Mouse (Mus musculus) stomach, postnatal 0 days (tissue): ENCODE results near the gene Zmym2. TPM values are rescaled to one million over a fixed set of nuclear protein-coding genes. Genes with fewer than 3 reads are reported as not detected.
"Not testable (repeated sequence)": the region's sequence is repeated elsewhere in the genome, so short reads cannot be mapped to it uniquely, and the experiment has no call there.

Source experiments
- ATAC-seq: fragments of 200-750 bp; cut with Nextera tagmentation; 2 replicates; pipeline ENCODE4 v1.8.0; 2017; ENCODE audit not compliant: low FRiP score, low TSS enrichment
- DNase-seq: peaks from one replicate; pipeline ENCODE4 v3.0.0-alpha.2; 2016; ENCODE audit warnings: low spot score
- H3K27ac ChIP-seq: fragments of 300-500 bp; sonication (generic); replicated peaks from 2 replicates; pipeline ENCODE4 v1.5.1; 2014; ENCODE audit warnings: mild to moderate bottlenecking, control low read depth
- H3K27me3 ChIP-seq: fragments of 300-500 bp; sonication (generic); 2 replicates; pipeline ENCODE4 v1.6.1; 2014; ENCODE audit warnings: low read length; ENCODE audit not compliant: control insufficient read depth, insufficient read depth
- H3K36me3 ChIP-seq: fragments of 300-500 bp; sonication (generic); 2 replicates; pipeline ENCODE4 v1.6.1; 2014; ENCODE audit warnings: low read length, mixed read lengths; ENCODE audit not compliant: control insufficient read depth, insufficient read depth
- H3K4me1 ChIP-seq: fragments of 300-500 bp; sonication (generic); replicated peaks from 2 replicates; pipeline ENCODE4 v1.6.1; 2014; ENCODE audit warnings: antibody characterized with exemption; ENCODE audit not compliant: control insufficient read depth, insufficient read depth
- H3K4me2 ChIP-seq: fragments of 300-500 bp; sonication (generic); replicated peaks from 2 replicates; pipeline ENCODE4 v1.6.1; 2014; ENCODE audit warnings: low read depth, mild to moderate bottlenecking, control low read depth, moderate library complexity
- H3K4me3 ChIP-seq: fragments of 300-500 bp; sonication (generic); 2 replicates; pipeline ENCODE4 v1.5.1; 2014; ENCODE audit warnings: low read depth, low read length, control low read depth
- H3K9ac ChIP-seq: fragments of 300-500 bp; sonication (generic); 2 replicates; pipeline ENCODE4 v1.6.1; 2014; ENCODE audit warnings: mild to moderate bottlenecking, low read length, control low read depth, mixed read lengths
- H3K9me3 ChIP-seq: fragments of 300-500 bp; sonication (generic); 2 replicates; pipeline ENCODE4 v1.6.1; 2016; ENCODE audit warnings: low read length; ENCODE audit not compliant: control insufficient read depth
- CTCF ChIP-seq: IDR thresholded peaks from 2 replicates; pipeline ENCODE4 v1.5.1; 2016; ENCODE audit warnings: antibody characterized with exemption, low read depth, mild to moderate bottlenecking, moderate library complexity
- EP300 ChIP-seq: optimal IDR thresholded peaks from 2 replicates; pipeline ENCODE3; 2016; ENCODE audit warnings: antibody characterized with exemption
- WGBS: fragments of 180-500 bp; shearing (Covaris S2); extraction: QIAGEN DNeasy Blood & Tissue Kit; methylation state at CpG from one replicate; pipeline ENCODE4 v1.1.7; 2014; 5-methylcytosine and 5-hydroxymethylcytosine counted together
- polyA plus RNA-seq: library from polyadenylated mRNA; unstranded; fragments of >200 nt; fragmentation: Nextera tagmentation; extraction: Ambion mirVana; gene quantifications from 2 replicates; pipeline ENCODE4 v1.2.1, GENCODE M21; 2015

Zmym2 gene
- 11.1 and 11.3 TPM in 2 replicates for polyA plus RNA-seq

- peak; percentile 25 for ATAC-seq
- peak within 1 kb of the TSS; percentile 68 for H3K4me2 ChIP-seq
- H3K27me3 ChIP-seq, H3K4me1 ChIP-seq, H3K36me3 ChIP-seq, H3K9me3 ChIP-seq: not testable (repeated sequence)
- DNase-seq: peak; percentile 82
- peak; percentile 68 for TF ChIP-seq CTCF
- H3K4me3 ChIP-seq: peak within 1 kb of the TSS; percentile 86
- under 1% methylated on average over 32 of the region's 87 CpGs for WGBS
- peak within 1 kb of the TSS; percentile 96 for H3K9ac ChIP-seq
- H3K27ac ChIP-seq: peak within 1 kb of the TSS; percentile 100
Observed at GRCm38 (mm10) chr14:56886594-56887513, at the start of gene Zmym2. TSS of gene Zmym2 (plus strand) at chr14:56886653.

DNA sequence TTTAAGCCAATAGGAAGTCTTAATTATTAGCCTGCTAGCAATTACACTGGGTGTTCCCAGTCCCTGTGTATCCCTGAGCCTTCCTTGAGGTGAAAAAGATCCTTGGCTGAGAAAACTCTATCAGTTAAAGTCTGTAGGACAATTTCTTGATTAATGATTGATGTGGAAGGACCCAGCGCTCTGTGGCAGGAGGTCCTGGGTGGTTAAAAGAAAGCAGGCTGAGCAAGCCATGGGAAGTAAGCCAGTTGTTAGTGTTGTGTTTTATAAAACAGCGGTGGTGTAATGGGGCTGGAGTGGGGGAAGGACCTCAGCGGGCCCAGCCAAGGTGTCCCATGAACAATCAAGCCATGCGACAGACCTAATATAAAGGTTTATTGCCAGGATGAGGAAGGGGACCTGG, 42.4 kb upstream of the Zmym2 start:
- Histone ChIP-seq H3K4me3 (no peak overlapping the region), H3K9me3 (no peaks in the 10 kb centered on the region), H3K27me3 (no peaks in the 10 kb centered on the region), H3K9ac (no peak overlapping the region), H3K4me2 (no peak overlapping the region), H3K27ac (no peak overlapping the region), H3K4me1 (no peaks in the 10 kb centered on the region), H3K36me3 (no peaks in the 10 kb centered on the region)
- TF ChIP-seq EP300 (no peak), CTCF (no peak)
- WGBS: 48% methylated on average over 4 of the region's 4 CpGs
- DNase-seq (no peak), ATAC-seq (no peak)

DNA sequence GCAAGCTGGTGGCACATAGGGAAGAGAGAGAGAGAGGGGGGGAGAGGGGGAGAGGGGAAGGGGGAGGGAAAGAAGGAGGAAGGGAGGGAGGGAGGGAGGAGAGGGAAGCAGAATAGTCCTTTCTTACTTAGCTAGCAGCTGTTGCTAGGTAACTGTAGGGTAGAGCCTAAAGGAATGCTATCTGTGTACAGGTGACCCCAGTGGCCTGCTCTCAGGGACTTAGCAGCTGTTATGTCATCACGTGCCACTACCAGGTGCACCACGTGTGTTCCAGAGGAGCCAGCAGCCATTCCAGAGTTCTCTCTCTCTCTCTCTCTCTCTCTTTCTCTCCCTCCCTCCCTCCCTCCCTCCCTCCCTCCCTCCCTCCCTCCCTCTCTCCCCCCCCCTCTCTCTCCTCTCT, 41.9 kb upstream of the Zmym2 start:
- DNase-seq: no peak
- Histone ChIP-seq H3K36me3 (no peaks in the 10 kb centered on the region), H3K4me2 (no peak overlapping the region), H3K9ac (no peak overlapping the region), H3K4me3 (no peak overlapping the region), H3K9me3 (no peaks in the 10 kb centered on the region), H3K27me3 (no peaks in the 10 kb centered on the region), H3K27ac (no peak overlapping the region), H3K4me1 (no peaks in the 10 kb centered on the region)
- TF ChIP-seq CTCF (no peak), EP300 (no peak)
- ATAC-seq: peak; percentile 60; the same call in 1 of the 2 replicates
- WGBS: 19% methylated on average over 2 of the region's 2 CpGs

DNA sequence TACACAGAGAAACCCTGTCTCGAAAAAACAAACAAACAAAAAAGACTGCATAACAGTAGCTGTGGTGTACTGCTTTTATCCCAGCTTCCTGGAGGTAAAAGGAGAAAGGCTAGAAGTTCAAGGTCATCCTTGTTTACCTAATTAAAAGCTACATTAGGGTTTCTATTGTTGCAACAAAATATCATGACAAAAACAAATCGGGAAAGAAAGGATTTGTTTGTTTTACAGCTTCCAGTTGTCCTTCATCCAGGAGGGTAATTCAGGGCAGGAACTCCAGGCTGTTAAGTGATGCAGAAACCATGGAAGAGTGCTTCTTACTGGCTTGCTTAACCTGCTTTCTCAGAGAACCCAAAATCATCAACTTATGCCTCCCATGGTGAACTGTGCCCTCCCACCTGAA, 38.1 kb upstream of the Zmym2 start:
- no peaks in the 10 kb centered on the region for H3K27me3 ChIP-seq
- DNase-seq (no peak), ATAC-seq (no peak)
- H3K27ac ChIP-seq: no peak overlapping the region
- H3K9ac ChIP-seq: no peak overlapping the region
- H3K4me1 ChIP-seq: no peaks in the 10 kb centered on the region
- no peak overlapping the region for H3K4me2 ChIP-seq
- WGBS: 39% methylated on average over 2 of the region's 2 CpGs
- no peak overlapping the region for H3K4me3 ChIP-seq
- H3K9me3 ChIP-seq: no peaks in the 10 kb centered on the region
- no peaks in the 10 kb centered on the region for H3K36me3 ChIP-seq
- no peak for TF ChIP-seq CTCF
- no peak for TF ChIP-seq EP300

- H3K4me3 ChIP-seq: no peak overlapping the region
- H3K27me3 ChIP-seq: no peaks in the 10 kb centered on the region
- H3K4me1 ChIP-seq: no peaks in the 10 kb centered on the region
- no peak overlapping the region for H3K27ac ChIP-seq
- 49% methylated on average over 2 of the region's 2 CpGs for WGBS
- TF ChIP-seq EP300 (no peak), CTCF (no peak)
- 0 out of 2 replicates have a peak, but pooled peaks cover 2% of the 10 kb centered on the region for H3K9me3 ChIP-seq
- no peak overlapping the region for H3K9ac ChIP-seq
- no peak overlapping the region for H3K4me2 ChIP-seq
- ATAC-seq (0 out of 2 replicates have a peak, but pooled peaks have one; percentile 35), DNase-seq (peak; percentile 19)
- no peaks in the 10 kb centered on the region for H3K36me3 ChIP-seq
Observed at GRCm38 (mm10) chr14:56849681-56850080, 36.8 kb upstream of the Zmym2 start.

DNA sequence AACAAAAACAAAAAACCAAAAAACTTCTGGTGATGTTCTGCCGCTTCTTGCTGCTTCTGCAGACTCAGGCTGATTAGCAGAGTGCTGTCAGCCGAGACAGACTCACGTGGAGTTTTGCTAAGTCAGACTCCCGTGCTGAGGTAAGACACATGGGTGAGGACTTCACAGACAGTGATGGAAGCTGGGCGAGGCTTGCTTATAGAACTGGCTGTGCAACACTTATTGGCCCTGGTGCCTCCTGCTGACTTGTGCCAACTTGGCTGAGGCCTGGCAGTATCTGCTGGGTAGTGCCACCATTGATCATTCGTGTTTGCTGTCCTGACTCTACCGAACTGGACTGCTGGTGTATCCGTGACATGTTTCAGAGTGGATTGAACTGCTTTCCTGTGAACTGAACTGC, 22.4 kb upstream of the Zmym2 start:
- TF ChIP-seq EP300 (no peak), CTCF (no peak)
- Histone ChIP-seq H3K9ac (no peak overlapping the region), H3K4me1 (no peaks in the 10 kb centered on the region), H3K27me3 (no peaks in the 10 kb centered on the region), H3K9me3 (no peaks in the 10 kb centered on the region), H3K4me2 (no peak overlapping the region), H3K27ac (no peak overlapping the region), H3K4me3 (no peak overlapping the region), H3K36me3 (no peaks in the 10 kb centered on the region)
- ATAC-seq (no peak), DNase-seq (peak; percentile 14)
- 53% methylated on average over 8 of the region's 8 CpGs for WGBS
